Mouse (Mus musculus) testis, adult 2 months (tissue): ENCODE data around the gene Gm20388.

Experiments
- CTCF ChIP-seq: fragments of 200-500 bp; IDR thresholded peaks from 2 replicates; pipeline ENCODE4 v1.5.1; 2012; ENCODE audit warnings: low read depth, mild to moderate bottlenecking, inconsistent platforms, low read length, moderate library complexity; ENCODE audit not compliant: control insufficient read depth, insufficient read depth, insufficient replicate concordance
- POLR2A ChIP-seq: fragments of 200-500 bp; IDR thresholded peaks from 2 replicates; pipeline ENCODE4 v1.6.1; 2012; ENCODE audit warnings: low read depth, mild to moderate bottlenecking, inconsistent platforms, low read length, moderate library complexity; ENCODE audit not compliant: control insufficient read depth

- TF ChIP-seq CTCF (no peak), POLR2A (no peak)
Observed at GRCm38 (mm10) chr8:124185081-124185480, 4274.4 kb downstream of the Gm20388 start.
